Comparison of ENCODE assay signal across 15 mouse cellular contexts in the genomic region with DNA sequence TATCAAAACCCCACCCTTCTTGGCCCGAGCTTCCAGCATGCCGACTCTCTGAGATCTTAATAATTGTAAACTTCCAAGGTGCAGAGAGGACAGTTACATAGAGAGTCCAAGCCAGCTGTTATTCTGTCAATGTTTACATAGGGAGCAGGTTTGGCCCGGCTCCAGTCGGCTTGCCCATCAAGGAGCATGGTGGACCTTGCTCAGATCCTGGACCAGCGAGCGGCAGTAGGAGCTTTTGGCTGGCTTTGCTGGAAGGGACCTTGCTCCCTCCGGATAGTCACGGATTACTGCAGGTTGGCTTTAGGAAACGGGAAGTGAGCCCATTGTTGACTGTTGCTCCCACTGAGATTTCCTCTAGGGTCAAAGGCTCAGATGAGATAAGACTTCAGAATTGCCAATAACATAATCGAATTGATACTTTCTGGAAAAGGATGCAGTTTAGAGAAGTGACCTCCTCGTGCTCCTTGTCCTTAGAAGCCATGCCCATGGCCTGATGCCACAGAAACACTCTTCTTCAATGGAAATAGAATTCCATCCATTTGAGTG. TPM values are rescaled to one million over a fixed set of nuclear protein-coding genes. Genes with fewer than 3 reads are reported as not detected.
DNase-seq lines count a peak whose midpoint lies in the region; ATAC-seq lines count a peak whose summit lies in the region.
"Had no signal": no experiment of that assay in that cellular context is flagged by ENCODE, and none has a peak within 500 bp of the region (broad histone marks: within the 10 kb centered on the region; RNA-seq: fewer than 3 reads in every experiment).

No protein-coding gene starts in this region.

- 19% methylated on average over 11 of the region's 11 CpGs for WGBS in large intestine, adult 2 months

- ATAC-seq in megakaryocyte progenitor cell, adult 5-6 weeks (replicated peaks; ENCODE audit: poor library complexity) = no peak
- ATAC-seq in monocyte, adult 5-6 weeks (replicated peaks; ENCODE audit: insufficient number of reproducible peaks, low FRiP score, low TSS enrichment, poor library complexity, severe bottlenecking) = no peak
- ATAC-seq: lung, postnatal 0 days had no signal

- DNase-seq in gastrocnemius, postnatal 14 days = peak; percentile 11
- no peak for DNase-seq in gastrocnemius, postnatal 25 days
- peak; percentile 95 to 96 for DNase-seq in kidney, adult 8-10 months
- peak; percentile 57 for DNase-seq in large intestine, adult 2 months (ENCODE audit: low read depth, low spot score)
- peak; percentile 16 for DNase-seq in skeletal muscle tissue, adult 2 months (ENCODE audit: low read depth, low spot score)
- DNase-seq in adipocyte (ENCODE audit: low spot score) = no peak
- DNase-seq: adrenal gland, postnatal 14 days; cerebellum, postnatal 14 days; gastrocnemius, postnatal 36 days had no signal

- intact Hi-C loops in gastrocnemius, postnatal 14 days (cut with DNase I; ENCODE audit: low total_unique reads) = no loop called here

RNA-seq across cellular contexts. Expression of gene Slc13a4, which starts 4.5 kb away (rescaled TPM):
- under 1 TPM; 0.11 to 0.35 TPM for total RNA-seq in gastrocnemius, postnatal 14 days (2021)
- total RNA-seq in gastrocnemius, postnatal 25 days (2021) = under 1 TPM; 0.18 to 0.27 TPM
- 0.07 and 0.12 TPM in 2 replicates for polyA plus RNA-seq in large intestine, adult 2 months (2012; rRNA removed)
- not detected in 2 replicates for total RNA-seq in megakaryocyte progenitor cell, adult 5-6 weeks (2015)
- total RNA-seq in megakaryocyte progenitor cell, adult 5-6 weeks (2017) = not detected in 2 replicates
- total RNA-seq in monocyte, adult 5-6 weeks (2017) = not detected in 3 replicates

RNA-seq across cellular contexts. Expression of gene Fam180a, which starts 22.5 kb away (rescaled TPM):
- 1 to 10 TPM; 1.0 to 2.1 TPM for total RNA-seq in gastrocnemius, postnatal 14 days (2021)
- total RNA-seq in gastrocnemius, postnatal 25 days (2021) = under 1 TPM; 0.32 to 0.56 TPM
- 0.32 and 0.47 TPM in 2 replicates for polyA plus RNA-seq in large intestine, adult 2 months (2012; rRNA removed)
- not detected in 2 replicates for total RNA-seq in megakaryocyte progenitor cell, adult 5-6 weeks (2015)
- total RNA-seq in megakaryocyte progenitor cell, adult 5-6 weeks (2017) = not detected in 2 replicates
- total RNA-seq in monocyte, adult 5-6 weeks (2017) = 1.4 TPM in 1 of 3 replicates, not detected in the others
- polyA plus RNA-seq: embryonic facial prominence, embryonic 10.5 days; hindbrain, embryonic 10.5 days; midbrain, embryonic 11.5 days had no signal

Comparison
In these comparisons a context has a peak if more than half of its experiments do, and no peak if none do; other contexts are left out.
1. DNase-seq: peak in gastrocnemius, postnatal 14 days (single experiment), kidney, adult 8-10 months (2 of 2), large intestine, adult 2 months (single experiment) and skeletal muscle tissue, adult 2 months (single experiment); none in gastrocnemius, postnatal 25 days (single experiment) and adipocyte (single experiment).